Mouse (Mus musculus): ENCODE results near the gene Klra5. TPM values are rescaled to one million over a fixed set of nuclear protein-coding genes. Genes with fewer than 3 reads are reported as not detected.
"Not testable (repeated sequence)": the region's sequence is repeated elsewhere in the genome, so short reads cannot be mapped to it uniquely, and the experiment has no call there.

The Klra5 gene
- not detected for total RNA-seq (2018; cell fraction: chromatin; rRNA removed)
- not detected for total RNA-seq (2018; cell fraction: cytosol; rRNA removed)
- not detected for total RNA-seq (2018; cell fraction: nucleus; rRNA removed)
- polyA plus RNA-seq (2018) = not detected in 3 replicates

DNA sequence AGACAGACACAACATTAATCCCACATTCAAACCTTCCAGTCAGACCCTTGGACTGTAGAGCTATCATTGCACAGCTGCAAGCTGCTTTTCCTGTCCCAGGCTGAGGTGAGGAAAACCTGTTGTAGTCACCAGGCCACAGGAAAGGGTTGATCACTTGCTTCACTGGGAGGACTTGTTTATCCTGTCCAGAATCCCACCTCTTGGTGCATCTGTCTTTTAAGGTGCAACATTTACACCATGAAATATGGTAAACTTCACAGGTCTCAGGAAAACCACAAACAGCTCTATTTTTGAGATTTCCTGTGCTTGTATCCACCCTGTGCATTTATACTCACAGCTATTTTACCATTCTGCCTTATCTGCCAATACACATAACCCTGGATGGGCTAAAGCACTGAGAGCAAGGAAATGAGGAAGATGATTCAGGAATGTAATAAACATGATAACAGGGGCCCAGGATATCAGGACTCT lies at the start of gene Klra5:
TSS of gene Klra5 (minus strand) at position 175 of the 471 bp plus-strand sequence.
- not testable (repeated sequence) for H3K79me2 ChIP-seq (ENCODE audit: inconsistent target)

DNA sequence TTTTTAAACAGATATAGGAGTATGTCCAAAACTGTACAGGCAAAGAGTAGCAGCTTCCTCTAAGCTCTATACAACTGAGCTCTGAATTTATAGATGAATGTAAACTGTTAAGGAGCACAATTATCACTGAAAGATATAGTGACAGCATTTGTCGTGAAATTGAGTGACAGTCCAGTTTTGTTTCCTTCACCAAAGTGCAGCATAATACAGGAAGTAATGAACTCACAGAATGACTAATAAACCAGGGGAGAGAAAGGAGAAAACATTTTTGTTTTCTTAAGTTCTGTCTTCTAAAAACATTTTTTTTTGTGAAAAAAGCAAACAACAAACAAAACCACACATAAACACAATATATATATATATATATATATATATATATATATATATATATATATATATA lies 454 bp downstream of the Klra5 start:
- 0% methylated on average over 1 of the region's 1 CpGs for WGBS (ENCODE audit: missing documents)
- Histone ChIP-seq H3K4me3 (ENCODE audit: inconsistent target) (no peak overlapping the region), H3K79me2 (ENCODE audit: inconsistent target) (no peaks in the 10 kb centered on the region), H3K36me3 (ENCODE audit: inconsistent target) (no peaks in the 10 kb centered on the region), H3K27ac (no peak overlapping the region)

More for the DNA sequence above, at the start of gene Klra5:
- not testable (repeated sequence) for H3K27ac ChIP-seq; H3K36me3 ChIP-seq (ENCODE audit: inconsistent target); H3K4me3 ChIP-seq (ENCODE audit: inconsistent target)

DNA sequence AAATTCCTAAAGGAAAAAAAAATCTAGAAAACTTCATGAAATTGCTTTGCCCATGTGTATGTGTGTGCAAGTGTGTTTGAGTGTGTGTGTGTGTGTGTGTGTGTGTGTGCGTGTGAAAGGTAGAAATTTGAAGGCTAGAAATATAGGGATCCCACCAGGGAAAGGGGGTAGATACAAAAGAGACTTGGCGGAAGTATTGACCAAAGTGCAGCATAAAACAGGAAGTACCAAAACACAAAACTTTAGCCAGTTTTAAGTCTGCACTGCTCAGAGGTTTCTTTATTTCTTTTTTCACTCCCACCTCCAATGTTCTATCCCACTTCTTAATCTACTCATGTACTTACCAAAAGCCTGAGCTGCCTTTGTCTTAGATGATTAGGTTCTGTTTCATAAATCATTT lies 34.9 kb downstream of the Klra5 start:
- H3K36me3 ChIP-seq (ENCODE audit: inconsistent target) = no peaks in the 10 kb centered on the region
- H3K27ac ChIP-seq = no peak overlapping the region
- WGBS (ENCODE audit: missing documents) = 60% methylated on average over 2 of the region's 2 CpGs
- H3K4me3 ChIP-seq (ENCODE audit: inconsistent target) = no peak overlapping the region
- no peaks in the 10 kb centered on the region for H3K79me2 ChIP-seq (ENCODE audit: inconsistent target)

DNA sequence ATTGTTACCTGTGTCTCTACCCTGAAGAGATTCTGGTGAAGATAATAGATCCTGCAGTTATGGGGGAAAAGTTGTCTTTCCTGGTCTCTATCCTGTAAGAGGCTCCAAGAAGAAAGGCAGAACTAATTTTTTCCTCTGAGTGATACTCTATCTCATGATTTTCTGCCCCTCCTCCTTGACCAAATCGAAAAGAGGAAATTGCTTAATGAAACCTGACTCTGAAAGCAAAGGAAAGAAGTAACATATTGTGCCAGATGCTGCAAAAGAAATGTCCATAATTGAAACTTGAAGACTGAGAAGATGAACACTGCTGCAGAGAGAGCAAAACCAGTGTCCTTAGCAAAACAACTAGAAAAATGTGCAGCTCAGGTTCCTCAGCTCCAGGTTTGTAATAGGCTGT lies 40.9 kb downstream of the Klra5 start, which contains the start of gene Klra17:
TSS of gene Klra17 (minus strand) at position 124 of the 400 bp plus-strand sequence.
- Histone ChIP-seq H3K27ac (no peak within 1 kb of the TSS), H3K79me2 (ENCODE audit: inconsistent target) (no peaks in the 10 kb centered on the region), H3K4me3 (ENCODE audit: inconsistent target) (no peak within 1 kb of the TSS), H3K36me3 (ENCODE audit: inconsistent target) (no peaks in the 10 kb centered on the region)
- 0% methylated on average over 1 of the region's 1 CpGs for WGBS (ENCODE audit: missing documents)

DNA sequence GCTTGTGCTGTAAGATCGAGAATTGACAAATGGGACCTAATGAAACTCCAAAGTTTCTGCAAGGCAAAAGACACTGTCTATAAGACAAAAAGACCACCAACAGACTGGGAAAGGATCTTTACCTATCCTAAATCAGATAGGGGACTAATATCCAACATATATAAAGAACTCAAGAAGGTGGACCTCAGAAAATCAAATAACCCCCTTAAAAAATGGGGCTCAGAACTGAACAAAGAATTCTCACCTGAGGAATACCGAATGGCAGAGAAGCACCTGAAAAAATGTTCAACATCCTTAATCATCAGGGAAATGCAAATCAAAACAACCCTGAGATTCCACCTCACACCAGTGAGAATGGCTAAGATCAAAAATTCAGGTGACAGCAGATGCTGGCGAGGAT lies 55.1 kb downstream of the Klra5 start, which contains the start of gene Gm17631:
TSS of gene Gm17631 (plus strand) at position 301 of the 400 bp plus-strand sequence.
- WGBS (ENCODE audit: missing documents) = no CpG with 5 or more reads among the region's 3 CpGs
- H3K4me3 ChIP-seq (ENCODE audit: inconsistent target); H3K36me3 ChIP-seq (ENCODE audit: inconsistent target); H3K79me2 ChIP-seq (ENCODE audit: inconsistent target); H3K27ac ChIP-seq: not testable (repeated sequence)

Other genes starting within 250 kb of the Klra5 start
- gene Klrc1, start 238.7 kb downstream of the Klra5 start, polyA plus RNA-seq (2018) = 0.07 TPM in 1 of 3 replicates, not detected in the others
- not detected in 3 replicates for gene Klri1, start 200.5 kb downstream of the Klra5 start, polyA plus RNA-seq (2018)
- gene Klri2, start 177.2 kb downstream of the Klra5 start, polyA plus RNA-seq (2018) = 0.07 TPM in 1 of 3 replicates, not detected in the others
- not detected in 3 replicates for gene Gm156, start 133.4 kb downstream of the Klra5 start, polyA plus RNA-seq (2018)
- gene Gm17631, start 55.0 kb downstream of the Klra5 start, polyA plus RNA-seq (2018) = not detected in 3 replicates
- 0.98 to 1.4 TPM in 2 of 3 replicates, not detected in the other for gene Klra17, start 41.0 kb downstream of the Klra5 start, polyA plus RNA-seq (2018)
- gene Klra6, start 109.3 kb upstream of the Klra5 start, polyA plus RNA-seq (2018) = not detected in 3 replicates
- not detected in 3 replicates for gene Klra4, start 149.6 kb upstream of the Klra5 start, polyA plus RNA-seq (2018)
- not detected in 3 replicates for gene Klra8, start 212.2 kb upstream of the Klra5 start, polyA plus RNA-seq (2018)